8 mouse cellular contexts compared by ENCODE assay signal in the genomic region with DNA sequence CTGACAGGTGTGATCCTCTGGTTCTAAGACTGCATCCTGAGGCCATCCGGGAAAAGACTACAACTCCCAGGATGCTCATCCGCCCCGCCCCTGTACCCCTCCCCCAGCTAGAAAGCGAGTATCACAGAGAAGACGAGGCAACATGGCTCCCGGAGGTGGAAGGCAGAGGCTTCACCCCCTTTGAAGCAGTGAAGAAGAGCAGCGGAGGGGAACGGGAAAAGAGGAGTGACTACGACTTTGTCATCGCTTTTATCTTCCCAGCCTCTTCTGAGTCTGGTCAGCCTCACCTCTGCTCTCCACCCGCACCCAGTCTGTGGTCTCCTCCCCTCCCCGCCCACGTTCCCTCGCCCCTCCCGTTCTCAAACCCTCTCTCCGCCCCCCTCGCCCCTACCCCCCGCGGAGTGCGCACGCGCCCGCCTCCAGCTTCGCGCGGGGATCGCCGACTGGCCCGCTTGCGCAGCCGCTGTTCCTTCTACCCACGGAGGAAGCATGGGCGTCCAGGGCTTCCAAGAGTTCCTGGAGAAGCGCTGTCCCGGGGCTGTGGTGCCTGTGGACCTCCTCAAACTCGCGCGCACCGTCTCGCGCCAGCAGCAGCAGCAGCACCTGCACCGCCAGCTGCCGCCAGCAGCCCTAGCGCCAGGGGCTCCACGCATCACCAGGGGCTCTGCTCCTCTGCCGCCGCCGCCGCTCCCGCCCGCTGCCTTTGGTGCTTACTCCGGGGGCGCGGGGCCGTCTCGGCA. TPM values are rescaled to one million over a fixed set of nuclear protein-coding genes. Genes with fewer than 3 reads are reported as not detected.
DNase-seq lines count a peak whose midpoint lies in the region; ATAC-seq lines count a peak whose summit lies in the region.

A gene (plus strand): TSS at position 415 of the 740 bp plus-strand sequence.

- WGBS in embryonic facial prominence, embryonic 11.5 days = 11% methylated on average over 45 of the region's 56 CpGs
- WGBS in midbrain, embryonic 11.5 days = 23% methylated on average over 46 of the region's 56 CpGs

- peak within 1 kb of the TSS; percentile 70 for H3K9ac ChIP-seq in embryonic facial prominence, embryonic 11.5 days (replicated peaks; ENCODE audit: low read length)
- H3K9ac ChIP-seq in midbrain, embryonic 11.5 days (ENCODE audit: low read length) = peak within 1 kb of the TSS; percentile 70

- no peaks in the 10 kb centered on the region for H3K9me3 ChIP-seq in embryonic facial prominence, embryonic 11.5 days (replicated peaks; ENCODE audit: control insufficient read depth, low read length)
- no peaks in the 10 kb centered on the region for H3K9me3 ChIP-seq in midbrain, embryonic 11.5 days (ENCODE audit: control insufficient read depth, low read length)

- no peaks in the 10 kb centered on the region; the same call in 1 of the 2 replicates for H3K27me3 ChIP-seq in embryonic facial prominence, embryonic 11.5 days (ENCODE audit: control insufficient read depth, insufficient read depth, low read length)
- H3K27me3 ChIP-seq in midbrain, embryonic 11.5 days (ENCODE audit: control insufficient read depth, insufficient read depth, low read length) = 0 out of 2 replicates have a peak, but pooled peaks cover 4% of the 10 kb centered on the region

- peak within 1 kb of the TSS; percentile 35; the same call in 1 of the 2 replicates for H3K27ac ChIP-seq in embryonic facial prominence, embryonic 11.5 days (replicated peaks; ENCODE audit: low read depth, low read length)
- peak within 1 kb of the TSS; percentile 40 for H3K27ac ChIP-seq in midbrain, embryonic 11.5 days (ENCODE audit: low read depth, low read length)

- peak within 1 kb of the TSS; percentile 78 for H3K4me2 ChIP-seq in embryonic facial prominence, embryonic 11.5 days (ENCODE audit: low read depth, low read length)
- H3K4me2 ChIP-seq in midbrain, embryonic 11.5 days = peak within 1 kb of the TSS; percentile 65

- intact Hi-C loops in left cerebral cortex, postnatal 4 days (cut with DNase I) = no loop called here

- no peaks in the 10 kb centered on the region for H3K36me3 ChIP-seq in embryonic facial prominence, embryonic 11.5 days (replicated peaks; ENCODE audit: control insufficient read depth, insufficient read depth, low read depth, low read length)
- H3K36me3 ChIP-seq in midbrain, embryonic 11.5 days (ENCODE audit: control insufficient read depth, insufficient read depth, low read length) = no peaks in the 10 kb centered on the region

- ATAC-seq in embryonic facial prominence, embryonic 11.5 days (replicated peaks; ENCODE audit: insufficient number of reproducible peaks, low FRiP score, low TSS enrichment, low read depth) = peak; percentile 89
- ATAC-seq in midbrain, embryonic 11.5 days (ENCODE audit: low FRiP score) = peak; percentile 95

- H3K4me3 ChIP-seq in embryonic facial prominence, embryonic 11.5 days (ENCODE audit: low read depth, low read length) = peak within 1 kb of the TSS; percentile 65
- peak within 1 kb of the TSS; percentile 66 for H3K4me3 ChIP-seq in midbrain, embryonic 11.5 days (ENCODE audit: low read depth, low read length)

- no peaks in the 10 kb centered on the region for H3K4me1 ChIP-seq in embryonic facial prominence, embryonic 11.5 days (ENCODE audit: control insufficient read depth, insufficient read depth, low read length)
- peaks cover 5% of the 10 kb centered on the region for H3K4me1 ChIP-seq in midbrain, embryonic 11.5 days (ENCODE audit: control insufficient read depth, insufficient read depth, low read length)

- peak; percentile 88 for DNase-seq in 3134 (ENCODE audit: extremely low read depth, insufficient read length, low spot score)
- peak; percentile 89 for DNase-seq in adrenal gland, postnatal 25 days
- DNase-seq in embryonic facial prominence, embryonic 11.5 days (ENCODE audit: low spot score) = peak; percentile 81
- DNase-seq in heart, adult 11 months = peak; percentile 99
- DNase-seq in kidney, adult 11 months = peak; percentile 75
- peak; percentile 93 for DNase-seq in left cerebral cortex, postnatal 4 days
- DNase-seq in midbrain, embryonic 11.5 days (ENCODE audit: low spot score, missing footprints) = peak; percentile 98
- peak; percentile 62 for DNase-seq in skeletal muscle tissue, adult 2 months (ENCODE audit: low read depth, low spot score)

RNA-seq across cellular contexts. Expression of the gene that starts here (rescaled TPM):
- total RNA-seq in adrenal gland, postnatal 25 days (2021) = 18.5 and 19.1 TPM in 2 replicates
- polyA plus RNA-seq in embryonic facial prominence, embryonic 11.5 days (2014; fragmentation: Nextera tagmentation; extraction: Ambion mirVana) = 3.1 and 3.2 TPM in 2 replicates
- total RNA-seq in left cerebral cortex, postnatal 4 days (2021) = 10 to 100 TPM; 31.7 to 33.0 TPM
- 3.6 and 3.8 TPM in 2 replicates for polyA plus RNA-seq in midbrain, embryonic 11.5 days (2014; fragmentation: Nextera tagmentation; extraction: Ambion mirVana)

Comparison
In these comparisons a context has a peak if more than half of its experiments do, and no peak if none do; other contexts are left out.
1. Peak in every context shown above with its lines: DNase-seq, ATAC-seq, H3K4me3 ChIP-seq and H3K27ac ChIP-seq.